Mouse (Mus musculus): ENCODE results near the gene Pik3c2g. TPM values are rescaled to one million over a fixed set of nuclear protein-coding genes. Genes with fewer than 3 reads are reported as not detected.
"Not testable (repeated sequence)": the region's sequence is repeated elsewhere in the genome, so short reads cannot be mapped to it uniquely, and the experiment has no call there.

Gene Pik3c2g
- total RNA-seq, 2 experiments from 2014 or later: 0.34 to 0.37 TPM

DNA sequence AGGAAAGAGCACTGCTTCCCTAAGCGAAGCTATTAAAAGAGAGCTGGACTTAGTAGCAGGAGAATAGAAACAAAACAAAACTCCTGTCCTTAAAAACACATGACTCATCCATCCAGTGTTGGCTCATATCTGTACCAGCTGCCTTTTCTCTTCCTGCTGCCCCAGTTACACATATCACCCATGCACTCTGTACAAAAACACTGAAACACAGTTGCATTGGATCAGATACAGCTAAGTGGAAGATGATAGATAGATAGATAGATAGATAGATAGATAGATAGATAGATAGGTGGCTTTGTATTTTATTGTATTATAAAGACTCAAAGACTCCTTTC, 291.3 kb downstream of the Pik3c2g start:
- peak in 1 of 2 experiments; percentile 10 for DNase-seq (ENCODE audit: low spot score in 2 of 2)
- intact Hi-C loops (cut with DNase I): loop anchor here (10.0 kb wide), 1 partner anchor 546 kb away; the partner anchor contains the start of gene Plekha5

DNA sequence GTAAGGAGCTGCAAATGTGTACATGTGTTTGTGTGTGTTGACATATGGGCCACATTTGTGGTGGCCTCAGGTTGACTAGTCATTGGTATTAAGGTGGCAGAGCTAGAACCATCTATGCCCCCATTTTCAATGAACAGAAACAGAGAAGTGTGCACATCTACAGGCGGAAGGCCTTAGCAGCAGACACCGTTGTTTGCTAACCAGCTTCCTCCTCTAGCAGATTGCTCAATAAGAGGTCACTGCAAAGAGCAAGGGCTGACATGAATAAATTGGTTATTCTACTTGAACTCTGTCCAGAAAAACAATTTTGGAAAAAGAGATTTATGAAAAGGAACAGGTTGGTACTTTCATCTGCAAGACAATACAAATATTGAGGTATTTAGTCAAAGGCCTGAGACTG, 295.1 kb downstream of the Pik3c2g start:
- intact Hi-C loops (cut with DNase I): no loop called here
- no peak for DNase-seq (ENCODE audit: low spot score in 2 of 2)

DNA sequence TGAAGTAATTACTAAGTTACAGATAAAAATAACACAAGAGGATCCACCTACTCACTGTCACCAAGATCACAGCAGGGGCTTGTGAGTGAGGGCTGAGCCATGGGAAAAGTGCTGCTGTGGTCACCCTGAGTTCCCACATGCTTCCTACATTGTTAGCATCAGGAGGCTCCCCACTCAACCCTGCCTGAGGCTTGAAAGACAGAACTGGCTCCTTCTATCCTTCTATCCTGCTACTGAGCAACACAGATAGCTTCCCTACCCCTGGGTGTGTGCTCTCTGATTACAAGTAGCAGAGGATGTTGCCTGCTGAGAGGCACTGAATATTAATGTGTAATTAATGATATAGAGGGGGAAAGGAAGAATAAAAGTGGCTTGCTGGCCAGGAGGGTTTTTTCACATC, 300.2 kb downstream of the Pik3c2g start:
- intact Hi-C loops (cut with DNase I): no loop called here
- DNase-seq (ENCODE audit: low spot score in 2 of 2): no peak

DNA sequence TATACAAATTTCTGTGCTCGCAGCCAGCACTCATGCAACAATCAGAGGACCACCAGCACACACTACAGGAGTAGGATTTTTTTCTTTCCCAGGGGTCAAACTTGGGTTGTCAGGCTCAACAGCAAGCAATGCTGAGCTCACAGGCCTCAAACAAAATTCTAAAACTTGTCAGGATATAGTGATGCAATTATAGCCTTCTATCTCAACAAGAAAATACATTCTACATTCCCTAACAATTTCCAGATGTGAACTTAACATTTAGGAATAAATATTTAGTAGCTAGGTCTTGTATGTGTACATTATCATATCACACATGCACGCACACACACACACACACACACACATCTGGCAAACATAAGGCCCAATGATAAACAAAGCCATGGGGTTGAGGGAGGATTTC, 308.6 kb downstream of the Pik3c2g start:
- intact Hi-C loops (cut with DNase I): no loop called here
- no peak for DNase-seq (ENCODE audit: low spot score in 2 of 2)

DNA sequence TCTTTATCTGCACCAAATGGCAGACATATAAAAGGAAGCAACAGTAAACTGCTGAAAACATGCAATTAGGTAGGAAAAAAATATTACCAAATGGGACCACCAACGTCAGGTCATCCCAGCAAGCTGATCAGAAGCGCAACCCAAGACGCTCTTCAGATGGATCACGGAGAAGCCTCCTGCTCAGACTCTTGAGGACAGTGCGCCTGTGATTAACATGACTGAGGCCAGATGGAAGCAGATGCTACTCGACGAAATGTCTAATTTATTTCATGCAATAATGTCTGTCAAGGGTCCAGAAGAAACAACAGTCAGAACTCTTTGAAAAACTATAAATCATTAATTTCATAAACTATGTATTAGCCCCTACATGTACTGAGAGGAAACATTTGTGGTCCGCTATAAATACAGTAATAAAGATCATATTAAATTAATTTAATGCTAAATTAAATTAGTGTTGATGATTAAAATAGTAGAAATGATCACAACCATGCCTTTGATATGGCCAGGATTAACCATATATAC, 312.7 kb downstream of the Pik3c2g start:
- intact Hi-C loops (cut with DNase I): no loop called here
- DNase-seq (ENCODE audit: low spot score in 2 of 2): no peak

DNA sequence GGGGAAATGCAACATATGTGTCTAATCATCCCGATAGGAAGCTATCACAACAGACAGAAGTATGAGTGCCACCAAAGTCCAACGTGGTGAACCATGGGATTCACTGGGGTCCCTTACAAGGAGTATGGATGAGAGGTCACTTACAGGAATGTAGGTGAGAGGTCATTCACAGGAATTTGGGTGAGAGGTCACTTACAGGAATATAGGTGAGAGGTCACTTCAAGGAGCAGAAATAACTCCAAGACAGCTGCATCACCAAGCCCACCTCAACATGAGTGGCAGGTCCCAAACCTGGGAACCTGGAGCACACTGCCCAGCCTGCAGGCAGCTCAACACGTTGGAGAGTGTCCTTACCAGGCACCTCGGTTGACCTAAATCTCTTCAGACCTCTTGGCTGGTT, 314.8 kb downstream of the Pik3c2g start:
- intact Hi-C loops (cut with DNase I): no loop called here
- DNase-seq (ENCODE audit: low spot score in 2 of 2): no peak

DNA sequence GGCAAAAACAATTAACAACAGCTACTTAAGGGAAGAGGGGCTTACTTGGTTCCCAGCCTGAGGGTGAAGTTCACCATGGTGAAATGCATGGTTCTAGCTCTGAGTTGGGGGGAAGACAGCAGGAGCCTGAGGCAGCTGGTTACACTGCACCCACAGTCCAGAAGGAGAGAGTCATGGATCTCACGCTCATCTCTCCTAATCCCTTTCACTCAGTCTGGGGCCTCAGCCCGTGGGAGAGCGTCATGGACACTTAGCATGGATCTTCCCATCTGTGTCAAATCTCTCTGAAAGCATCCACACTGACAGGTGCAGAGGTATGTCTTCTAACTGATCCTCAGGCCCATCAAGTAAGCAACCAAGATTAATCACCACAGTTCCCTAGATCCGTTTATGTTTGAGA, 320.1 kb downstream of the Pik3c2g start:
- DNase-seq (ENCODE audit: low spot score in 2 of 2): no peak
- intact Hi-C loops (cut with DNase I): no loop called here

DNA sequence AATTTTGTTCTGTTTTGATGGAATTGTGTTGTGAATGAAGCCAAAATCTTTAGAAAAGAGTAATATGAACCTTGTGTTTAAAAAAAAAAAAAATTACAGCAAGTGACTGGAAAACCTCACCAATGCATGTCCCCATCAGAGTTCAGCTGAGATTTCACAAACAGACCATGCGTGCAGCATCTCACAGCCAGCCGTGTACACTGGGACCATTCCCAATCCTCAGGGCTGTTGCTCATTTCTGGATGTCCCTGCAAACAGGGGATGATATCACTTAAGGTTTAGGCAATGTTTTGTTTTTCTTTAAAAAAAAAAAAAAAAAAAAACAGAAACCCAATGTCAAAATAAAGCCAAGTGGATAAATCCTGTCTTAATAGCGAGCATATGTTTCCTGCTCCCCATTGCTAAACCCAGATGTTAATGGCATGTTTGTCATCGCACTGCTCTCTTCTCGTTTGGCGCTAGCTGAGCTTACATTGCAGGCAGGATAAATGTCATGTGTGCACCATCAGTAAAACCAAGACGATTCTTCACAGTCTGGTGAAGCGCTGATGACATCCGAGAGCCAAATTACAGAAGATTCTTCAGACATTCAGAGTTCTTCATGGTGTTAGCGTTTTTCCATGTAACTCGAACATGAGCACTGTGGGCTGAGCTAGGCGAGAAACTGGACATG, 322.1 kb downstream of the Pik3c2g start:
- intact Hi-C loops (cut with DNase I): no loop called here
- DNase-seq (ENCODE audit: low spot score in 2 of 2): no peak

DNA sequence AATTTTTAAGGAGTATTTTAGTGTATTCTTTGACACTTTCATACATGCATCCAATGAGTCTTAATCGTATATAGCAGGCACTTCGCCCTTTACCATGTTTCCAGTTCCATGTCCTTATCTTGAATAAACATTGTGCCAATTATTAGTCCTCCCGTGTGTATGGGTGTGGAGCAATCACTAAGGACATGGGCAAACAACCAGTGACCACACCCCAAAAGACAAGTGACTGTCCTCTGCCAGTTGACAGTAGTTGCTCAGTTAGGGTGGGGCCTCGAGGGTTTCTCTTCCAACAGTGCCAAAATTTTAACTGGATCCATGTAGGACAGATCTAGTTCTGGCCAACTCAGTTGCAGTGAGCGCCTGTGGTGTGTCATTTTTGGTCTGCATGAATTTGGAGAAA, 341.7 kb downstream of the Pik3c2g start:
- no peak for DNase-seq (ENCODE audit: low spot score in 2 of 2)
- intact Hi-C loops (cut with DNase I): no loop called here

DNA sequence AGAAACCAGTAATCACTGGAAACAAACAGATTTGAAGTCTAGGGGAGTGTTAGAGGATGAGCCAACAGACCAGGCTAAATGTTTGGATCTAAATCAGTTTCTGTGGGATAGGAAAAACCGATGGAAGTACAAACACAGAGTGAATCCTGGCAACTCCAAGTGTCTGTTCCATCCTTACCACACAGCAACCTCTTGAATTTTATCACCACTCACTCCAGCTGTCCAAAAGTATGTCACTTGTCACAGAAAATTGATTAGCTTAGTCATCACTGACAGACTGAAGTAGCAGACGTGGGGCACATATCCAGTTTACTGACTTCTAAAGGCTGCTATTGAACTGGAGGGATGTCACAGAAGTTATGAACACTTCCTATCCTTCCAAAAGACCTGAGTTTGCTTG, 347.8 kb downstream of the Pik3c2g start:
- DNase-seq (ENCODE audit: low spot score in 2 of 2): no peak
- intact Hi-C loops (cut with DNase I): no loop called here

DNA sequence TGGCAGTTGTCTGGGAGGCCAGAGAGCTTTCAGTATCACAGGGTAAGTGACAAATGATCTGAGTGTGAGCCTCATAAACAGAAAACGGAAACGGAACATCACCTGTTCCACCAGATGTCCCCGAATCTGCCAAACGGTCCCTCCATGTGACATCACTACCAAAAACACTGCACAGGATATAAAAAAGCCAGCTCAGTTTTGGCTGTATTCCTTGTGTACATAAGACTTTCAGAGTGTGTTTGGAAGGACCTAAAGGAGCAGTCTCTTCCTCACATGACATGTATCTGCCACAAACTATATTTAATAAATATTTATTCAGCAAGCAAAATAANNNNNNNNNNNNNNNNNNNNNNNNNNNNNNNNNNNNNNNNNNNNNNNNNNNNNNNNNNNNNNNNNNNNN, 350.6 kb downstream of the Pik3c2g start:
- DNase-seq (ENCODE audit: low spot score in 2 of 2); intact Hi-C loops (cut with DNase I): not testable (repeated sequence)

DNA sequence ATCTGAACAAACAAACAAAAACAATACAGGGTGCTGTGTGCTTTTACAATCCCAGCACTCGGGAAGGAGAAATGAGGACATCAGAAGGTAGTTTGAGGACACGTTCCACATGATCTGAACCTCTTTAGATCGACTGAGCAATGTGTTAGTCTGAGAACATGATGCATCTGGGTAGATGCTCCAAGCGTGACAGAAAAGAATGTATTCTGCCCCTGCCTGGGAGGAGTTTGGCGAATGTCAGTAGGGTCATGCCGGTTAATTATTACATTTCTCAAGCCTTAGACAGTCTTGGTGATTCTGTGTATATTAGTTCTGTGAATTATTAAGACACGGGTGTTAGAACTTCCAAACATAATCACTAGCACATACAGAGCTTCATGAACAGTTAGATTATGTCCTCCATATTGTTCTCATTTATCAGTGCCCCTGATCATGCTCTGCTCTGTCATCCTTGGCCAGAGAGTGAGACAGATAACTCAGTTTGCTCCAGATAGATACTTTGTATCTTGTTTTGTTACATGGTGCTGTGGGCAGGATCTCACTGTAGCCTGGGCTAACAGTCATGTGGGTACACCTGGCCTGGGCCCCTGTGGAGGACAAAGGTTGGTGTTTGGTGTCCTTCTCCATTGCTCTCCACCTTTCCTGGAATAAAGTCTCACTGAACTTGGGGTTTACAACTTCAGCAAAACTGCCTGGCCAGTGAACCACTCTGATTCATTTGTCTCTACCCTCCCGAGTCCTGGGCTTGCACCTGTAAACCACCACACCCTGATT, 360.3 kb downstream of the Pik3c2g start:
- intact Hi-C loops (cut with DNase I): no loop called here
- DNase-seq (ENCODE audit: low spot score in 2 of 2): no peak

DNA sequence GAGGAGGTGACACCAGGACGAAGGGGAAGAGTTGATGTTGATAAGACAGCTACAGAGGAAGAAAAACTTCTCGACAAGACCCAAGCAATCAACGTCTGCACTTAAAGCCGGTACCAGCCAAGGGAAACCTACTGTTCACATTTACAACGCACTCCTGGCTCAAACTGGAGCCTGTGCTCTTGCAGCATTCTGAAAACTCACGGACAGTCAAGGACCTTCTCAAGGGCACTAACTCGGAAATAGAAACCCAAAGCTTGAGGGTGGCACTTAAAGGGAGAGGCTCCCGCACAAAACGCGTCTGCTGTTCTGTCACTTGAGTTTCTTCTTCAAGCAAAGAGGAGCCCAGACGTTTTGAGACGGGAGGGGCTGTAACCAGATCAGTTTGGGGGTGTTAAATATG, 366.6 kb downstream of the Pik3c2g start:
- intact Hi-C loops (cut with DNase I): no loop called here
- no peak for DNase-seq (ENCODE audit: low spot score in 2 of 2)

DNA sequence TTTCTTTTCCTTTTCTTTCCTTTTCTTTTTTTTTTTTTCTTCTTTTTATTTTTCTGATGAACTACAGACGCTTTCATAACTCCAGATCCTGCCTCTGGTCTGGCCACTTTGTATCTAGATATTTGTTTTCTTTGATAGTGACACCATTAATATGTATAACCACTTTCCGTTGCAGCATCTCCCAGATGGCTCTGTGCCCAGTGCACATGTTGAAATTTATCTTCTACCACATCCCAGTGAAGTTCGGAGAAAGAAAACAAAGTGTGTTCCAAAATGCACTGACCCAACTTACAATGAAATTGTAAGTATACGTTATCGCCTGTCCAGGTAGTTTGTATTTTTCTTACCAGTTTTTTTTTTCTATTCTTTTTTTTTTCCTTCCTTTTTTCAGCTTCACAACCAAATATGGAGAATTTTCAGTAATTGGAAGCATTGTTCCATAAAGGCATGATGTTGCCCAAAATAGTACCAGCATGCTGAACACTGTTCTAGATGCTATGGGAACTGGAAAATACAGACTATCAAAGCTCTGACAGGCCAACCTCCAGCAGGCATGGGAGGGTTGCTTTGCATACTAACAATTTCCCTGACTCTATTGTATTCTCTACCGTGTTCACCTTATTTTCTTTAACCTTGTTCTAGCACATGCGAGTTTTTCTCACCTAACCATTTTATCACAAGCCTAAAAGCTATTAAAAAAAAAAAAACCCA, 370.7 kb downstream of the Pik3c2g start:
- intact Hi-C loops (cut with DNase I): no loop called here
- DNase-seq (ENCODE audit: low spot score in 2 of 2): peak in 1 of 2 experiments; percentile 46

DNA sequence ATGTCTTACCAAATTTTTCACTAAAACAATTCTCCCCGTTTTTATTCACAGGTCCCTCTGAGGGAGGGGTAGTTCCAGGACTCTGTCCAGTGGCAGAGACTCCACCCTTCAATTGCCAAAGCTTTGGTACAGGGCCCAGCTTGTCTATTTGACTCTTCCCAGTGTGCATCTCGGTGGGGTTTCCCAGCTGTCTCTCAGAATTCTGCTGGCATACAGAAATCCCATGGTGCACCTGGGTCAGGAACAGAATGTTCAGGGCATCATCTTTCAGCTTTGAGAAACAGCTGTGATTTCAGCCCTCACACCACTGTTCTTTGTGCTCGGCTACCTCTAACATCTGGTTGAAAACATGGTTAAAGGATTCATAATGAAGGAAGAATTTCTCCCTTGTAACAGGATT, 376.8 kb downstream of the Pik3c2g start:
- intact Hi-C loops (cut with DNase I): no loop called here
- no peak for DNase-seq (ENCODE audit: low spot score in 2 of 2)

DNA sequence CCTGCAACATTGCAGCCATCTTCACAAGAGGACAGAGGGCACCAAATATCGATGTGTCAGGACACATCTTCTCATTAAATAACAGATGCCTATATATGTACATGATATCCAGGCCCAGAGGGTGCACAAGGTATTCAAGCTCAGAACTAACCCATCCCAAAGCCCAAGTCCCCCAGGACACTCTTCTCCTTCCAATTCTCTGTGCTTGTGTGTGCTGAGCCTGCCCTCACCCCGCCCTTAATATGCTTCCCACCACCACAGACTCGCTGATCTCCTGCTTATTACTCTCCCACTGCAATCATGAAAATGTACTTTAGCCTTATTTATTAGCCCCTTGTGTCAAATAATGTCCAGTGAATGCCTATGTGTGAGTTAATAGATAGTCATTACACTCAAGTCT, 377.9 kb downstream of the Pik3c2g start:
- intact Hi-C loops (cut with DNase I): no loop called here
- DNase-seq (ENCODE audit: low spot score in 2 of 2): no peak

DNA sequence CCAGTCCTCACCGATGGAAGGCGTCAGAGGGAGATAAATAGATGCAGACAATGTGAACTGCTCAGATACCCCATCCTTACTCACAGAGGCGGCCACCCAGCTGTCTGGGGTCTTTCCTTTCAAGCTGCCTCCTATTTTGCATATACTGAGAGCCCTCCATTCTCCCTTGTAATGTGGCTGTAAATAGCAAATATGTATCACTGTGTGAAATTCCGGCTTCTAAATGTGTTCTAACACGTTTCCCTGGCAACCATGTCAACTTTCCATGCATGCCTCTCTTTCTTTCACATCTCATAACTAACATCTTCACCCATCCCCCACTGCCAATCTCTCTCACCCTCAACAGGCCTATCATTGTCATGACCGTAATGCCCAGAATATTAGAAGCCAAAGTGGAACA, 379.7 kb downstream of the Pik3c2g start:
- DNase-seq (ENCODE audit: low spot score in 2 of 2): peak; percentile 40 to 80
- intact Hi-C loops (cut with DNase I): no loop called here

DNA sequence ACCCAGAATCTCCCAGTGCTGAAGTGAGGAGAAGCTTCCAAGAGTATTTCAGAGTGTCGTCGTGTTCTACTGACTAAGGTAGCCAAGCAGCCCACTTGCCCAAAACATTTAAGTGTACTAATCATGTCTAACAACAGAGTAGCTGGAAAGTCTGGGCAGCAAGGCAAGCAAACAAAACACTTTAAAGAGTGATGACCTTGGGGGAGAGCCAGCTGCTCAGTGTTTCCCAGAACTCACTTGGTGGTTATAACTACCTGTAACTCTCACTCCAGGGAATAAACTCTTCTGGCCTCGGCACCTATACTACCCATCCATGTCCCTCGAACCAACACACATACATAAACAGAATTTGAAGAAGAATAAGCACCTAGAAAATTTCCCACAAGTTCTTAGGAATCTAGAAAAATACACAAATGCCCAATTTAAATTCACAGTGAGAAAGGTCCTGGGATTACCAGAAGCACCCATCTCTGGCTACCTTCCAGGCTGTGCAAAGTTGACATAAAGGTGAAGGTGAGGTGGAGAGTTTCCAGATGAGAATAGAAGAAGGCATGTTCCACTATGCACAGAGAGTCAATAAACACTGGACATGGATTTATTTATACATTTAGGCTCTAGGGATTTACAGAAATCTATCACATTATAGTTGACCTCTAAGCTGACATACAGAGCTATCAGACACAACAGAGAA, 384.7 kb downstream of the Pik3c2g start:
- intact Hi-C loops (cut with DNase I): no loop called here

DNA sequence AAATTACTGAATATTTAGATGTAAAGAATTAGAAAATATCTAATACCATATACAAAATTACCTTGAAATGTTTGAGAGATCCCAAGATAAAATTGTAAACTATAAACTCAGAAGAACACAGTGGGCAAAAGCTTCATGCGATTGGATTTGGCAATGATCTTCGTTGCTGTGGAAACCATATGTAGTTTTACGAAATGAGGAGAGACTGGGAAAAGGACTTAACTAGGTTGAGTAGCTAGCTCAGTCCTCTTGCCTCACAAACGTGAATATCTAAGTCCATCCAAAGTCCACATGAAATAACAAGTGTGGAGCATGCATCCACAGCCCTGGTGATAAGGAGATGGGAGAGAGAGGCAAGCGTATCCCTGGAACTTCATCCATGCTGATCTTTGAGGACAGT, 387.6 kb downstream of the Pik3c2g start:
- DNase-seq (ENCODE audit: low spot score in 2 of 2): no peak
- intact Hi-C loops (cut with DNase I): no loop called here

More for the DNA sequence above, 384.7 kb downstream of the Pik3c2g start:
- DNase-seq (ENCODE audit: low spot score in 2 of 2): no peak

DNA sequence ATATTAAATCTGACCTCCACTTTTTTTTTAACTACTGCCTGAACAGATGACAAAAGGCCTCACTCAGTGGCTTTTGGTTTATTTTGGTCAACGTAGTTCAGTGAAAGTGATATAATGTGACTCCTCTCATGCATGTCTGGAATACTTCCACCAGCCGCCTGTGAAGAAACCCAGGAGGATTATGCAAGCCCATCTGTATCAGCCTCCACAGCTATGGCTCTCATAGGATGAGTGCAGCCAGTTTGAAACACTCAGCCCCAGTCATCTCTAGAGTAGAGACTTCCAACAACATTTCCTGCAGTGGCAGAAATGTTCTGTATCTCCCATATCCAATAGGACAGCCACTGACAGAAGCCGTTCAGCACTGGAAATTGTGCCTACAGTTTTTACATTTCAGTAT, 391.1 kb downstream of the Pik3c2g start:
- no peak for DNase-seq (ENCODE audit: low spot score in 2 of 2)
- intact Hi-C loops (cut with DNase I): no loop called here

Data from left cerebral cortex, postnatal 14 days (tissue).